Mouse (Mus musculus): ENCODE data around the gene Crtc3.
A peak's percentile ranks its signal among the peaks of the same experiment; 100 is the strongest.

The Crtc3 gene

GRCm38 (mm10) chr7:80688556-80689220 is at the start of gene Crtc3:
Gene Crtc3, minus strand, starts transcription at chr7:80688877.
- peak; percentile 54 for DNase-seq (ENCODE audit: low spot score)

GRCm38 (mm10) chr7:80736199-80736598 is 47.5 kb upstream of the Crtc3 start:
- no peak for DNase-seq (ENCODE audit: low spot score)

- no peak for DNase-seq (ENCODE audit: low spot score)
Observed at GRCm38 (mm10) chr7:80732986-80733385, 44.3 kb upstream of the Crtc3 start.

- DNase-seq (ENCODE audit: low spot score) = peak; percentile 66
Observed at GRCm38 (mm10) chr7:80729662-80730061, 41.0 kb upstream of the Crtc3 start.

- DNase-seq (ENCODE audit: low spot score) = no peak
Observed at GRCm38 (mm10) chr7:80721041-80721440, 32.4 kb upstream of the Crtc3 start.

- no peak for DNase-seq (ENCODE audit: low spot score)
Observed at GRCm38 (mm10) chr7:80719582-80719981, 30.9 kb upstream of the Crtc3 start.

- DNase-seq (ENCODE audit: low spot score) = no peak
Observed at GRCm38 (mm10) chr7:80719038-80719437, 30.4 kb upstream of the Crtc3 start.

- DNase-seq (ENCODE audit: low spot score) = no peak
Observed at GRCm38 (mm10) chr7:80718471-80718870, 29.8 kb upstream of the Crtc3 start.

GRCm38 (mm10) chr7:80716758-80717157 is 28.1 kb upstream of the Crtc3 start:
- DNase-seq (ENCODE audit: low spot score) = no peak

- no peak for DNase-seq (ENCODE audit: low spot score)
Observed at GRCm38 (mm10) chr7:80715306-80715705, 26.6 kb upstream of the Crtc3 start.

GRCm38 (mm10) chr7:80711496-80711895 is 22.8 kb upstream of the Crtc3 start:
- no peak for DNase-seq (ENCODE audit: low spot score)

GRCm38 (mm10) chr7:80710333-80710732 is 21.7 kb upstream of the Crtc3 start:
- no peak for DNase-seq (ENCODE audit: low spot score)

GRCm38 (mm10) chr7:80704066-80704465 is 15.4 kb upstream of the Crtc3 start:
- DNase-seq (ENCODE audit: low spot score) = no peak

- DNase-seq (ENCODE audit: low spot score) = peak; percentile 90
Observed at GRCm38 (mm10) chr7:80702510-80702909, 13.8 kb upstream of the Crtc3 start.

GRCm38 (mm10) chr7:80699709-80700108 is 11.0 kb upstream of the Crtc3 start:
- no peak for DNase-seq (ENCODE audit: low spot score)

GRCm38 (mm10) chr7:80698940-80699339 is 10.3 kb upstream of the Crtc3 start:
- DNase-seq (ENCODE audit: low spot score) = no peak

GRCm38 (mm10) chr7:80697859-80698258 is 9.2 kb upstream of the Crtc3 start:
- DNase-seq (ENCODE audit: low spot score) = no peak

- DNase-seq (ENCODE audit: low spot score) = no peak
Observed at GRCm38 (mm10) chr7:80696903-80697302, 8.2 kb upstream of the Crtc3 start.

GRCm38 (mm10) chr7:80696334-80696733 is 7.7 kb upstream of the Crtc3 start:
- DNase-seq (ENCODE audit: low spot score) = no peak

- DNase-seq (ENCODE audit: low spot score) = no peak
Observed at GRCm38 (mm10) chr7:80692472-80692871, 3.8 kb upstream of the Crtc3 start.

- no peak for DNase-seq (ENCODE audit: low spot score)
Observed at GRCm38 (mm10) chr7:80691131-80691530, 2.5 kb upstream of the Crtc3 start.

GRCm38 (mm10) chr7:80689221-80689591 is 529 bp upstream of the Crtc3 start:
- DNase-seq (ENCODE audit: low spot score) = no peak

- peak; percentile 48 for DNase-seq (ENCODE audit: low spot score)
Observed at GRCm38 (mm10) chr7:80687721-80688555, 739 bp downstream of the Crtc3 start.

All from c-Kit-positive CD71-positive TER-119-positive erythroid progenitor cells, embryonic 14.5 days (primary cell).